Mouse (Mus musculus): ENCODE results near the gene Nnat.

Gene Nnat

GRCm38 (mm10) chr2:157559858-157560257 lies at the start of gene Nnat:
Gene Nnat, plus strand, starts transcription at chr2:157560078.
- no peak for DNase-seq

GRCm38 (mm10) chr2:157512859-157513258 lies 47.0 kb upstream of the Nnat start:
- DNase-seq: no peak

GRCm38 (mm10) chr2:157513737-157514208 lies 46.1 kb upstream of the Nnat start:
- DNase-seq: no peak

GRCm38 (mm10) chr2:157514353-157514752 lies 45.5 kb upstream of the Nnat start:
- no peak for DNase-seq

GRCm38 (mm10) chr2:157517526-157517925 lies 42.4 kb upstream of the Nnat start:
- no peak for DNase-seq

- DNase-seq: no peak
Measured at GRCm38 (mm10) chr2:157518451-157518850, 41.4 kb upstream of the Nnat start.

- no peak for DNase-seq
Measured at GRCm38 (mm10) chr2:157519452-157519851, 40.4 kb upstream of the Nnat start.

- DNase-seq: no peak
Measured at GRCm38 (mm10) chr2:157520496-157520895, 39.4 kb upstream of the Nnat start.

- no peak for DNase-seq
Measured at GRCm38 (mm10) chr2:157522556-157522955, 37.3 kb upstream of the Nnat start.

GRCm38 (mm10) chr2:157530056-157530955 lies 29.6 kb upstream of the Nnat start:
- DNase-seq: no peak

GRCm38 (mm10) chr2:157531681-157532426 lies 28.0 kb upstream of the Nnat start:
- DNase-seq: no peak

- DNase-seq: no peak
Measured at GRCm38 (mm10) chr2:157534163-157534562, 25.7 kb upstream of the Nnat start.

GRCm38 (mm10) chr2:157536476-157537081 lies 23.3 kb upstream of the Nnat start:
- no peak for DNase-seq

- DNase-seq: no peak
Measured at GRCm38 (mm10) chr2:157537118-157537517, 22.8 kb upstream of the Nnat start.

- DNase-seq: no peak
Measured at GRCm38 (mm10) chr2:157540073-157540952, 19.6 kb upstream of the Nnat start.

GRCm38 (mm10) chr2:157540953-157541569 lies 18.8 kb upstream of the Nnat start:
- no peak for DNase-seq

- DNase-seq: no peak
Measured at GRCm38 (mm10) chr2:157541631-157542030, 18.2 kb upstream of the Nnat start.

GRCm38 (mm10) chr2:157542415-157542814 lies 17.5 kb upstream of the Nnat start:
- DNase-seq: no peak

GRCm38 (mm10) chr2:157544333-157544888 lies 15.5 kb upstream of the Nnat start:
- DNase-seq: no peak

- no peak for DNase-seq
Measured at GRCm38 (mm10) chr2:157546686-157547085, 13.2 kb upstream of the Nnat start.

GRCm38 (mm10) chr2:157550292-157550691 lies 9.6 kb upstream of the Nnat start:
- DNase-seq: no peak
